Mouse (Mus musculus) CH12.LX (cell line): Measurements from ENCODE around the gene Olfr643.

Experiments used
- CHD2 ChIP-seq: IDR thresholded peaks from 2 replicates; pipeline ENCODE4 v1.6.1; 2011; ENCODE audit warnings: low read length, improper control_type of control experiment
- CTCF ChIP-seq, 2 experiments: IDR thresholded peaks in 1 of 2; conservative IDR thresholded peaks in 1 of 2; 2 replicates each; pipeline ENCODE4 v1.5.1; 2011 to 2012; ENCODE audit warnings: low read depth in 2 of 2, low read length in 2 of 2, improper control_type of control experiment in 1 of 2, inconsistent platforms in 1 of 2, mild to moderate bottlenecking in 1 of 2, moderate library complexity in 1 of 2
- E2F4 ChIP-seq: IDR thresholded peaks from 2 replicates; pipeline ENCODE4 v1.6.1; 2011; ENCODE audit warnings: low read depth, low read length, improper control_type of control experiment; ENCODE audit not compliant: insufficient replicate concordance
- EP300 ChIP-seq: IDR thresholded peaks from 2 replicates; pipeline ENCODE4 v1.6.1; 2011; ENCODE audit warnings: low read length, improper control_type of control experiment
- HCFC1 ChIP-seq: IDR thresholded peaks from 2 replicates; pipeline ENCODE4 v1.6.1; 2012; ENCODE audit warnings: low read depth, mild to moderate bottlenecking, inconsistent platforms, low read length, improper control_type of control experiment
- JUND ChIP-seq: conservative IDR thresholded peaks from 2 replicates; pipeline ENCODE4 v1.6.1; 2011; ENCODE audit warnings: low read depth, low read length, improper control_type of control experiment
- MAFK ChIP-seq: IDR thresholded peaks from 2 replicates; pipeline ENCODE4 v1.6.1; 2011; ENCODE audit warnings: low read length, improper control_type of control experiment; ENCODE audit not compliant: insufficient replicate concordance
- MAZ ChIP-seq: IDR thresholded peaks from 2 replicates; pipeline ENCODE4 v1.6.1; 2012; ENCODE audit warnings: low read depth, mild to moderate bottlenecking, inconsistent platforms, low read length, improper control_type of control experiment, moderate library complexity
- MEF2A ChIP-seq: IDR thresholded peaks from 2 replicates; pipeline ENCODE4 v1.6.1; 2014; ENCODE audit warnings: low read depth, mild to moderate bottlenecking, inconsistent platforms, low read length, improper control_type of control experiment, borderline replicate concordance
- POLR2AphosphoS2 ChIP-seq: IDR thresholded peaks from 2 replicates; pipeline ENCODE4 v1.6.1; 2011; ENCODE audit warnings: low read depth, low read length, improper control_type of control experiment
- USF1 ChIP-seq: IDR thresholded peaks from 2 replicates; pipeline ENCODE4 v1.6.1; 2014; ENCODE audit warnings: low read depth, mild to moderate bottlenecking, inconsistent platforms, low read length, improper control_type of control experiment
- ZNF384 ChIP-seq: IDR thresholded peaks from 2 replicates; pipeline ENCODE4 v1.6.1; 2012; ENCODE audit warnings: low read depth, low read length, improper control_type of control experiment, inconsistent platforms

- TF ChIP-seq ZNF384 (no peak), E2F4 (no peak), HCFC1 (no peak), MEF2A (no peak), CTCF (conservative IDR thresholded peaks at IDR 0.05 in 1 of 2, IDR thresholded peaks at IDR 0.05 in 1 of 2; ENCODE audit: low read depth in 2 of 2, low read length in 2 of 2) (no peak), POLR2AphosphoS2 (no peak), MAFK (no peak), EP300 (no peak), MAZ (no peak), JUND (no peak), CHD2 (no peak), USF1 (no peak)
Observed at GRCm38 (mm10) chr7:104179074-104179473, 41.9 kb upstream of the Olfr643 start.
